Mouse (Mus musculus) gastrocnemius, postnatal 4 days (tissue): Measurements from ENCODE around the gene Slc15a3. TPM values are rescaled to one million over a fixed set of nuclear protein-coding genes. Genes with fewer than 3 reads are reported as not detected.

ENCODE experiments used
- DNase-seq, 2 experiments: peaks; one replicate each; pipeline ENCODE4 v3.0.0; 2021 to 2022; ENCODE audit warnings: low spot score in 2 of 2, mixed read lengths in 2 of 2
- total RNA-seq, 2 experiments: library from RNA; stranded (reverse); gene quantifications; 2 replicates each; pipeline ENCODE4 v1.2.3; 2021

Slc15a3 gene
- total RNA-seq, 2 experiments from 2014 or later, result 1.5 TPM

DNA sequence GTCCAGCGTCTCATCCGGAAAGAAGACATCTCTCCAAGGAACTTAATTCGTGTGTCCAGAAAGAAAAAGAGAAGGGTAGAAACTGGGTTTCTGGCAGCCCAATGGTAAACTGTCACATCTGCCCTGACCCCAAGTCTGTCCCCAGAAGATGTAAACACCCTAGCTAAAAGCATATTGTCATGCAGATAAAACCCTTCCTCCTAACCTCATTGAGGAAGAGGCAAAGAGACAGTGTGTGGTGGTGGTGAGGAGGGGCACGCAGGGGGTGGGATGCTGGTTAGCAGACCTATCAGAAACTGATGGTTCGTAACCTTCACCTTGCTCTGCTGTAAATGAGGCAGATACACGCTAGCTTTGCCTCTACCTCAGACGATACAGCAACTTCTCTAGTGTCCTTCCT is 18.2 kb upstream of the Slc15a3 start:
- no peak for DNase-seq

DNA sequence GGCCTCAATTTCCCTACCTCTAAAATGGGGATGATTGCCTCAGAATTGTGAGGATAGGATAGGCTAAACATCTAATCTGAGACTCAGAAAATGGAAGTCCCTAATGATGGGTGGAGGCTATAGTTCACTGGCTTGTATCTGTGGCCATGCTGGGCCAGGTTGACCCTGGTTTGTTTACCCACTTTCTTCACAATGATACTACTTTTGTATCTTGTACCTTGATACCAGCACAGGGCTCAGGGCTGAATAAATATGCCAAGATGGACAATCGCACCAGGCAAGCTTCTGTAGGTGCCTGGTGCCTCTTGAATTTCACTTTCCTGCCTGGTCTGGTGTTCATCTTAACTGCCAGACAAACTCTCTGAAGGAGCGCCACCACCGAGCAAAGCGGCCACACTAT is 17.0 kb upstream of the Slc15a3 start:
- no peak for DNase-seq

DNA sequence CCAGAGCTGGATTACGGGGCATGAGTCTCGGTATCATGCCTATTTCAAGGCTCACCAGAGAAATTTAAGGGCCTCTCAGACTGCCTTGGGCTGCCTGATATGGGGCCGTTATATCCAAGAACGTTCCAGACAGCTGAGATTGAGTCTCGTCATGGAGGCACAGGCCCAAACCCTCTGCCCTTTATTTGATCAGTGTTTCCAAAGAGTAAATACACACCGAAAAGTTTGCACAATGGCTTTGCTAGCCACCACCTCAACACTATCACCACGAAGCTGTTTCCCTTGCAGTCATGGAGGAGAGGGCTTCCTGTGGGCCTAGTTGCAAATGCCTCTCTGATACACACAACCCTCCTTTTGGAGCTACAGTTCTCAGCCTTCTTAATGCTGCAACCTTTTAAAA is 15.5 kb upstream of the Slc15a3 start:
- DNase-seq, result no peak

DNA sequence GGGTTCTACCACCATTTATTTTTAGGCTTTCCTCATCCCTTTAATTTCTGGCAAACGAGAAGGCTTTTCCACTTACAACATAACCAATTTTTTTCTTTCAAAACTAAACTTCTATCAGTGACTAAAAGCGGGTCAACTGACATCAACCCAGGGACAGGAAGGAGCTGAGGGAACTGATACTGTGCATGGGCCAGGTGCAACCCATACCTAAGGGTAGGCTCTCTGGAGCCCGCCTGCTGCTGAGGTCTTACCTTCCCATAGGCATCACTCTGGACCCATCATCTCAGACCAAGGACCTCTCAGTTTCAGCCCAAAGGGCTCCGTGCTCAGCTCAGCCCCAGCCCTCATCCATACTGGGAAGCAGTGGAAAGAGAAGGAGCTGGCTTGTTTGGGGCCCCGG is 11.2 kb upstream of the Slc15a3 start:
- no peak for DNase-seq

DNA sequence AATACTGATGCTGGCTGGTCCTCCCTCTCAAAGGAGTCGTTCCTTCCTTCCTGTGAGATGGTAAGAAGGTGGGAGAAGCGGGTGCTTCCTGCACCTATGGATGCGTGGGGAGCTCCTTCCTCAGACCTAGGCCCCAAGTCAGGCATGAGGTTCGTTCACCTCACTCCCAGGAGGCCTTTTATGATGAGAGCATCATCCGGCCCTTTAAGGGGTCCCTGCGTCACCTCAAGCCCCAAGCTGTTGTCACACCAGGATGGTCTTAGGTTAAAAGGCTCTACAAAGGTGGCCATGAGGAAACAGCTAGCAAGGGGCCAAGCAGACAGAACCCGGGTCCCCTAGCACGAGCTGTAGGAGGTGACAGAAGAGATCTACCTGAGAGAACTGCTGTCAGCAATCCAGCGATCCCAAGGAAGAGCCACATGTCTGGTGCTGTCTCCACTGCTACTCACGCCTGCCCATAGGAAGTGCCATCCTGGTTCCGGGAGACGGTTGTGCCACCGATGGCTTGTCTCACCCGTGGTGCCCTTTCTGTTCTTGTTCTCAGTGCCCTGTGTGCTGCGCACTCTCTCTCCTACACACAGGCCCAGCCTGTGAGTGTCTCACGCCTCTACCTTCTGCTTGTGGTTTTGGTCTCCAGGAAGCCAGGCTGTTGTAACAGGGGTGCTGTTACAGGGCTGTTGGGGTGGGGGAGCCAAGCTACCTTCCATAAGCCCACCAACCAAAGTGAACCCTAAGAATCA is 9.9 kb upstream of the Slc15a3 start, which contains the start of gene Cd6:
Gene Cd6 (minus strand): TSS at position 623 of the 740 bp plus-strand sequence.
- no peak for DNase-seq

DNA sequence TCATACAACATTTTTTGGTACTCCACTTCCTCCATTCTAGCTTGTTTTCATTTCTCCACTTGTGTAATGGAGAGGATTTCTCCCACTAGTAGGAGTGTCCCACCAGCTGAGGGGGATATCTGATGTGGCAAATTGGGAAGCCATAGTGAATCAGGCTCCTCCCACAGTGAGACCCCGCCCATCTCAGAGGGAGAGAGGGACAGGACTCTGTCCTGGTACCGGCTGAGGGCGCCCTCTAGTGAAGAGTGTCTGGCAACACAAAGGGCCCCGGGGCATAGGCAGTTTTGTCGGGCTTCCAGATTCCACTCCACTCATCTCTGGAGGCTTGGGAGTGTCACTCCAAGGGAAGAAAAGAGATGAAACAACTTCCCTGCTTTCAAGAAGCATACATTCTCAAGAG is 8.1 kb upstream of the Slc15a3 start:
- DNase-seq, result peak; percentile 35 to 77

DNA sequence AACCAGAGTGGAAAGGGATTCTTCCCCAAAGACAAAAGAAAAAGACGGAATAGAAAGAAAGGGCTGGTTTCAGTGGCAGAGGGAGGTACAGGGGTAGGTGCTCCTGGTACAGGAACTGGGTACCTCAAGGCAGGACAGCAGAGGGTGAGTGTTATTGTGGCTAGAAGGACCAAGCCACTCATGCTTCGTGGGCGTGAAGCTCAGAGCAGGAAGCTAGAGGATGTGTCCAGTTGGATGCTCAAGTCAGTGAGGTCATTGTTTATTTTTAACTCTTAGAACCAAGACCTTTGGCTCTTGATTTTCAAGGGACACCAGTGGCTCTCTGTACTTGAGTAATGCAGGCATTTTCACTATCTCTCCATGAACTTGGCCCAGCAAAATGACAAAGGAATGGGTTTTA is 7.5 kb upstream of the Slc15a3 start:
- no peak for DNase-seq

DNA sequence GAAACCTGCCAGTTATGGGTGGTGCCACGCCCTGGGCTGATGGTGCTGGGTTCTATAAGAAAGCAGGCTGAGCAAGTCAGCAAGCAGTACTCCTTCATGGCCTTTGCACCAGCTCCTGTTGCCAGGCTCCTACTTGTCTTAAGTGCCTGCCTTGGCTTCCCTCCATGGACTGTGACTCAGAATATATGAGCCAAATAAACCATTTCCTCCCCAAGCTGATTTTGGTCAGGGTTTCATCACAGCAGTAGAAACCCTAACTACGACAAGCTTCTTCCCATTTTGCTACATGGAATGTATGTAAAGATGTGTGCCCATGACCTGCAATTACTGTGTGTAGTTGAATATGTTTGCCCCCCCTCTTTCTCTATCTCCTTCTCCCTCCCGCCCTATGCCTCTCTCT is 5.9 kb upstream of the Slc15a3 start:
- no peak for DNase-seq

DNA sequence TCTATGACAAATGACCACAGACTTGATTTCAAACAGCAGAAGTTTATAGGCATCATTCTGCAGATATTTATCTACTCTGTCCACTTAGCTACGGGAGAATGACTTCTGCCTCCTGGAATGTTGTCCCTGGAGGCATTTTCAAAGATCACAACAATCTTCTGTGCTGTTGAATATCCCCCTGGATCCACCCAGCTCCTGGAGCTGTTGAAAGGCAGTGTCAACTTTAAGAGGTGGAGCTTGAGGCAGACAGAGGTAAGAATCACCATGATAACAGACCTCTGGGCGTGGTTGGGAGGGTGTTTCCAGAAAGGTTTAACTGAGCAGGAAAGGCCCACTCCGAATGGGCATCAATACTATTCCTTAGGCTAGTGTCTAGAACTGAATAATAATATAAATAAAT is 3.9 kb upstream of the Slc15a3 start:
- no peak for DNase-seq

DNA sequence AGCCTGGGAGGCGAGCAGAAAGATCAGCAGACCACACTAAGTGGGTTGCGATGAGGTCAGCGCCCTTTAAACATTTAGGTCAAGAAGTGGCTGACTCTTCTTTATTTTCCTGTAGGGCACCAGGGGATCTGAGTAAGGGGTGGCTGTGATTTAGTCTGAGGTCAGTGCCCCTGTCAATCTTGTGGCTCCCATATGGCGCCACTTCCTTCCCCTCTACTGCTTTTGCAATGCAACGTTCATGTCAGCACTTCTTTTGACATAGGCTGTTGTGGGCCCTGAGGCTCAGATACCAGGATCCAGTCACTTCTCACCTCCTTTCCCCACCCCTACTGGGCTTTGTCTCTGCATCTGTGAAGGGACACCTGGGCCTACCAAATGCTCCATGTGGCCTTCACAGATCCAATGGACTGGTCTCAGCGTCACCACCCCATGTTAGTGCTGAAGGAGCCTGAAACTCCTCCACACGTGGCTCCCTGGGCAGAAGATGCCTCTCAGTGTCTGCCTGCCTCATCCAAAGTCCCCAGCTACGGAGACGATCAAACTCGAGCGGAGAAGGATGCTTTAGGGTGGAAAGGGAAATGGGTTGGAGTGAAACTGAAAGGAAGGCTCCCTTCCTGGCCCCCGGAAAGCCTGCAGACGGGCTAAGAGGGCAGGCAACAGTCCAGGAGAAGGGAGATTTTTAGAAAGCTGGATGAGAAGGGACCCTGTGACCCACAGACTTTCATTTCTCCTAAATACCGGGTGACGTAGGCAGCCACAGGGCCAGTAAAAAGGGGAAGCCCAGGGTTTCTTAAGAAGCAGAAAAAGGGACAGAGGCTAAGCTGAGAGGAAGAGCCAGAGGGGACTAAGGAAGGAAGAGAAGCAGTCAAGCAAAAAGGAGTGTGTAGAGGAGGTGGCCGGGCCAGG is 2.4 kb downstream of the Slc15a3 start:
- no peak for DNase-seq

DNA sequence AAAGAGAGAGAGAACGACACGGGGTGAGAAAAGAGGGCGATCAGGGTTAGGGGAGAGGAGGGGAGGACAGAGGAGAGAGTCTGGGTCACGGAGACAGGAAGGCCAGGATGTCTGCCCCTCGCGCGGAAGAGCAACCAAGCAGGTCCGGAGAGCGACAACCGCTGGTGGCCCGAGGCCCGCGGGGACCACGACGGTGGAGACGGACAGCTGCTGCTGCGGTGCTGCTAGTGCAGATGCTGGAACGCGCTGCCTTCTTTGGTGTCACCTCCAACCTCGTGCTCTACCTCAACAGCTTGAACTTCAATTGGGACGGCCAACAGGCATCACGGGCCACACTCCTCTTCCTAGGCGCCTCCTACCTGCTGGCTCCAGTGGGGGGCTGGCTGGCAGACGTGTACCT is 3.4 kb downstream of the Slc15a3 start:
- DNase-seq, result no peak

DNA sequence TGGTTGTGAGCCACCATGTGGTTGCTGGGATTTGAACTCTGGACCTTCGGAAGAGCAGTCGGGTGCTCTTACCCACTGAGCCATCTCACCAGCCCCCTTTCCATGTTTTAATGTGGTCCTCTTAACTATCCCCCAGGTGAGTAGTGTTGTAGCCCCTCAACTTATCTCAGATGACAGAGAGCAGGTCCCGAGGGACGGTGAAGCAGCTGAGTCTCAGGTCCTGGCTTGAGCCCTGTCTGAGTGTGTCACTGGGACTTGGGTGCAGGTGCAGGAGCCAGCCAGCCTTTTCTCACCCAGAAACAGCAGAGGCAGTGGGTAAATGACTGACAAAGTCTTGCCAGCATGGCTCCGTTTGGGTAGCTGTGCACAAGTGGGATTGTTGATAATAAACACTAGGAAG is 4.7 kb downstream of the Slc15a3 start:
- no peak for DNase-seq

DNA sequence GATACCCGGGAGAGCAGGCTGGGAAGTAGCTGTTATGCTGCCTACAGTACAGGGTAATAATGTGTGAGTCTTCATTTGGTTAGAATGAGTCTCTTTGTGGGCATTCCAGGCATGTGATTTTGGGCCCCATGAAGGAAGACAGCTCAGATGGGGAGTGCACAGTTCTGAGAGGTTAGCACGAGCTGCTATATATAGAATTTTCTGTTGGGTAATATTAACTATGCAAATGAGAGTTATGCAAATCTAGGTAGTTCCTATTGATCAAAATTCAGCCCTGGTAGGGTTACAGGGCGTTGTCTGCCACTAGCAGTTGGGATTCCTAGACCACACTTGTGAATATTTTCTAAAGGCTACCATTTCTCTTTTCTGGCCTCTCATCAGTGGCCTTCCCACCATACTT is 5.9 kb downstream of the Slc15a3 start:
- DNase-seq, result no peak

DNA sequence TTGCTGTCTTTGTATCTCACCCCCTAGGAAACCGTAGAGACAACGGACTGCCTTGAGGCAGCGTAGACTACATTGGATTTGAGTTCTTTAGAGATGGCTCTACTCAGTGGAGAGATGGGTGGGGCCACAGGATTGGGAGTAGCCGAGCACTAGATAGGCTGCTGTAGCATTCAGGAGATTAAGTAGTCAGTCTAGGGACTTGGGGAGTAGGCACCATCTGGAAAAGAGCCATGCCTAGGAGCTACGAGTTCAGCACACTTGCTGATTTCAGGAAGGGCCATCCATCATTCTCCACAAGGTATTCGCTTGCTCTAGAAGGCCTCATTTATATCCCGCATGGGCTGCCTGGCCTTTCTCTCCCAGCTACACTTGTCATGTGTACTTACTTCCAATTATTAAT is 6.6 kb downstream of the Slc15a3 start:
- no peak for DNase-seq

DNA sequence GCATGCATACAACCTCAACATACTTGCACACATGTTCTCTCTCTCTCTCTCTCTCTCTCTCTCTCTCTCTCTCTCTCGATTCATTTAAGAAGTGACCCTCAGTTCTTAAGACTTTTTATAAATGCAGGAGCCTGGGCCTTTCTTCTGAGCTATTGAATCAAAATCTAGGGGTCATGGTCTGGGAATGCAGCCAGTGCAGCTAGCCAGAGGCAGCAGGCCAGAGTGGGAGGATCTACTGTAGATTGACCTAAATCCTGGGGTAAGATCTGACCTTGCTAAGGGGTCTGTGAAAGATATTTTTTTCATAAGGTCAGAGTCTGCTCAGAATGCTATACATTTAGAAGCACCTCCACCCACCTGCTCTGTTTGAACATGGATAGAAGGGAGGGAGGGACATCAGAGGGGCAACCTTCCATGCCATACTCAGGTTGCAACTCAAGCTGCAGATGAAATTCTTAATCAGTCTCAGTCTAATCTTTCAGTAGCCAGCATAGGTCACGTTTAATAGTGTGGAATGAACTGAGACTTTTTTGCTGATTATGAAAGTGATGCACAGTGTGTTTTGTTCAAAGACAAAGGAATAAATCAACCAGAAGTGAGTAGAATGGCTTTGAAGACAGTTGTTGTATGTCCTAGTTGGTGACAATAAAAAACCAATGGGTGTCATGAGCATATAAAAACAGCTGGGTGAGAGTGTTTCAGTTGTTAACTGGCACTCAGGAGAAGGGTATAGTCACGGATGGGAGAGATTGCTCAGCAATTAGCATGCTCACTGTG is 8.0 kb downstream of the Slc15a3 start:
- DNase-seq, result peak in 1 of 2 experiments; percentile 70

DNA sequence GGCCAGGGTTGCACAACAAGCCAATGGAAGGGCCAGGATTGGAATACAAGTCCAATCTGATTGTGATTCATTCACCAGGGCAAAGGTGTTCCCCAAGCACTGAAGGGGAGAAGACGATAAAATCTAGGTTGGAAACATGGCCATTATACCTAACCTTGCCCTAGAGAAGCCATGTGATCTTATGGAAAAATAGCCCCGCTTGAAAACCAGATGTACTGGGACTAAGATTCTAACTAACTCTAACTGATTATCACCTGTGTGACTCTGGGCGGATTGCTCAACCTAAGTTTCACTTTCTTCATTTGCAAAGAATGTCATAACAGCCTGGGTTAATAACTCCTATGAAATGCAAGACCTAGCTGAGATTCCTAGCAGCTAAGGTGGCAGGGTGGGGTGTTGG is 15.9 kb downstream of the Slc15a3 start:
- no peak for DNase-seq

DNA sequence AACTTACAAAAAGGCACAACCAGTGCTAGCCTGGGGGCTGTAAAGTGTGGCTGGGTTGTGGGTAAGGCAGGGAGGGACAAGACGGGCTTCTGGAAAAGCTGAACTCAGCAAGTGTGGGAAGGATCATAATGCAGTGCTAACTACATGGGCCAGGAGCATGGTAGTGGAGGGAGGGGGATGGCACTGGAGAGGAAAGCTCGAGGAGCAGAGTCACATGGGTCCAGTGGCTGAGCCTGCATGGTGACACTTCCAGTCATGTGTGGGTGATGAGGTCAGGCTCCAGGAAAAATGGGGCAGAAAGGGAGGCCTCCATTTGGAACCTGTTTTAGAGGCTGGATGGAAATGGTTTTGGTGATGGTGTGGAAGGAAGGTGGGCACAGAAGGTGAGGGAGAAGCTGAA is 17.0 kb downstream of the Slc15a3 start:
- no peak for DNase-seq

DNA sequence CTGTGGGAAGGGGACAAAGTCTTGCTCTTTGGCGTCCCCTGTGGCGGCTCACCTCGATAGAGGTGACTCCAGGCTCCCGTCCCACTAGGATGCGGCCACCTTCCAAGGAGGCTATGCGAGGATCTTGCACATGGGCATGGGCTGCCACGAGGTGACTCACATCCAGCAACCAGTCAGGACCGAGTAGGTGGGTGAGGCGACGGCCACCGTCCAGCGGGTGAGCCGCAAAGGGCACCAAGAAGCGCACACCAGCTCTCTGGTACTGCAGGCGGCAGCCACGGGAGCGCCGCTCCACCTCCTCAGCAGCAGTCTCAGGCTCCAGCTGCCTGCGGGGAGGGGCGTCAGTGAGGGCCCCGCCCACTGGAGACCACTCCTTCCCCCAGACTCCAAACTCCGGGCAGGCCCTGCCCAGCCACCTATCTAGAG is 20.6 kb downstream of the Slc15a3 start:
- no peak for DNase-seq

DNA sequence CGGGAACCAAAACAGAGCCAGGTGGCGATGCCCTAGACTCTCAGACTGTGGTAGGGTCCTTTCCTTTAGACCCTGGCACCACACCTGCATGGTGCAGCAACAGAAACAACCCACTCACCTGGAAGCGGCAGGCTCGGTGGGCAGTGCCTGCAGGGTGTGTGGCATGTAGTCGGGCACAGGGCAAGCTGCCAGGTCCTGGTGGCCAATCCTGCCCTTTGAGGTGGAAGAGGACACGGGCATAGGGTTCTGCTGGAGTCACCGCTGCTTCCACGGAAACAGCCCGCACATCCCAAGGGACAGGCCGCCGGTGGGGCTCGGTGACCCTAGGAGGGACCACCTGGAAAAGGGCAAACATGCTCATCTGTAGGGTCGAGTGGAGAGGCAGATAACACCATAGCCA is 26.8 kb downstream of the Slc15a3 start:
- DNase-seq, result no peak

DNA sequence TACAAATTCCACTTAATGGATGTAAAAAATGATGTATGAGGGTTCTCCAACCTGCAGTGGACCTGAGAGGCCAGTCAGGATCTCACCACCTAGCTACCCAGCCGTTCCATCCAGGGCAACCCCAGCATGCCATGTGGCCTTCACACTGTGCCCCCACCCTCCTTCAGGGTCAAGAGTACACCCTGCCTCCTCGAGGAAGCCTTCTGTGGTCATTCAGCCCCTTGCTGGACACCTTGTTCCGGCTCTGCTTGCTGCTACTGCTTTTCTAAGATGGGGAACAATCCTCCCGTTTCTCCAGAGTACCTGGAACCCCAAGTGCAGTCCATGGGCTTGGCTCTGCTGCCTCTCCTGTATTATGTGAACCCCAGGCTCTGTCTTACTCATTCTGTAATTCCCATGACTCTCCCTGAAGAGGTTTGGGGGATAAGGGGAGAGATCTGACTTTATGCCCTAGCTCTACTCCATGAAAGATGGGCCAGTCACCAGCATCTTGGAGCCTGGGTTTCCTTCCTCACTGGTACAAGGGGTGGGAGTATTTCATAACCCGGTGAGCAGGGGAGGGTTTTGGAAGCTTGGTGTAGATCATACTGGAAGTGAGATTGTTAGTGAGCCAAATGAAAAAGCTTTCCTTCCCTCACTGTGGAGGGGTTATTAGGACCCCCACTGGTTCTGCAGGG is 28.6 kb downstream of the Slc15a3 start:
- DNase-seq, result no peak

DNA sequence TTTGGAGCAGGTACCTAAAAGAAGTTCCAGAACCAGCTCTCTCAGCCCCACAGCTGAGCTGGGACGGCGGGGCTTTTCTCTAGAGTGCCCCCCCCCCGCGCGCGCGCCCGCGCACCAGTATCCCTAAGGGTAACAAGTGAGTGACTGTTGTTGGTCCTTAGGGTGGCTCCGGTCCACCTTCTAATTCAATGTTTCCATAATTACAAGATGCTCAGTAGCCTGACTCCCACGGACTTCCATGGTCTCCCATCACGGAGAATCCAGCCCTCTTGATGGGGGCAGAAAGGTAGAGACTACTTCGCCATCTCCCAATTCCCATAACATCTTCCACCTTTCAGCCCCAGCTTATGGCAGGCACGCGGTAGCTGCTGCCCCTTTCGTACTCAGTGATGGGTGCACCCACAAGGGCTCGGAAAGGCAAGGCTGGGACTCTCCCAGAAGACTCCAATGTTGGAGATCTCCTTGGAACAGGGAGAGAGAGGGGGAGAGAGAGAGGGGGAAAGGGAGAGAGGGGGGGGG is 29.2 kb downstream of the Slc15a3 start:
- DNase-seq, result no peak
